Mouse (Mus musculus): ENCODE data around the gene Itpr2.

DNA sequence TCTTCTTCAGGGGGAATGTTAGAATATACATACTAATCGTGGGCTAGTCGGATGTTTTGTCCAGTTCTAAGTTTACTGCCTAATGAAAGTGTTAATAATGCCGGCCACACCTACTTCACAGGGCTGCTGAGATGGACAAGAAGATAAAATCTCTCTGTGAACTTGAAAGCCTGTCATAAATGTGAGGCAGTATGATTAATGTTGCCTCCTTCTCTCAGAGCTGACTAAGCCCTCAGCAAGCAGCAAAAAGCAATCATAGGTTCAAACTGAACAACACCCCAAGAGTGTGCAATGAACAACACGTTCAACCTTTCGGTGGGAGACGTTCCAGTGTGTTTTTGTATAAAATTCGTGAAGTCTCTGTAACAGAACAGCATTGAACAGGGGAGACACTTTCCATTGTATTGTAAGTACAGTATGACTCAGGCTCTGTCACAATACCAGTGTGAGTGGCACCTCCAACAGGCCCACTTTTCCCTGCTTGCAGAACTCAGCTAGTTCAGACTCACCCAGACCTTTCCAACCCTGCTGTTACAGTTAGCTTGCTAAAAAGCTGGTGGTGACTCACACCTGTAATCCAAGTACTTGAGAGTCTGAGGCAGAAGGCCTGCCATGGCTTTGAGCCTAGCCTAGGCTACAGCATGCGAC lies 69.7 kb downstream of the Itpr2 start:
- TF ChIP-seq CTCF (IDR thresholded peaks at IDR 0.05; ENCODE audit: control insufficient read depth, insufficient read depth, insufficient read length) = no peak
- TF ChIP-seq MYOG (IDR thresholded peaks at IDR 0.05; ENCODE audit: control insufficient read depth, extremely low read depth, insufficient read length) = no peak
- no peak for TF ChIP-seq MAX (IDR thresholded peaks at IDR 0.05)
- TF ChIP-seq FOSL1 (IDR thresholded peaks at IDR 0.05; ENCODE audit: insufficient read depth, low read length, poor library complexity, severe bottlenecking) = no peak
- no peak for TF ChIP-seq USF1 (IDR thresholded peaks at IDR 0.05; ENCODE audit: low read depth)

All from C2C12 (cell line).